ENCODE assay signal across 9 mouse cellular contexts in the genomic region with DNA sequence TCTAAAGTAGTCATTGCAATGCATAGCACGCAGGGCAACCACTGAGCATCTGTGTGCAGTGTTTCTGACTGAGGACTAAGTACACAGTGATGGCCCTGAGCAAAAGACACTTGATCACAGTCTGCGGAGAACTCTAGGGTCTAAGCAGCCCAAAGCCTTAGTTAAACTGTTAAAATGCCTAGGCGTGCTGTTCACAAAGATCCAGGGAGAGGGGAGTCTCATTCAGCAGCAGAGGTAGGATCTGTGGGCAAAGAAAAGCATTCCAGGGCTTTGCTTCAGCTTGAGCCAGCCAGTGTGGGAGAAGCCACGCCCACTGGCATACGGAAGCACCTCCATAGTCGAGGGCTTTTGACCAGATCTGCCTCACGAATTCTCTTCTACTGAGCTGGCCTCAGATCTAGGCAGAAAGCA. TPM values are rescaled to one million over a fixed set of nuclear protein-coding genes. Genes with fewer than 3 reads are reported as not detected.
DNase-seq lines count a peak whose midpoint lies in the region; ATAC-seq lines count a peak whose summit lies in the region.
"Had no signal": no experiment of that assay in that cellular context is flagged by ENCODE, and none has a peak within 500 bp of the region (broad histone marks: within the 10 kb centered on the region; RNA-seq: fewer than 3 reads in every experiment).

No protein-coding gene starts in this region.

- no peaks in the 10 kb centered on the region for H3K9me3 ChIP-seq in hindbrain, embryonic 16.5 days (ENCODE audit: control insufficient read depth, low read length)
- no peaks in the 10 kb centered on the region for H3K9me3 ChIP-seq in liver, embryonic 11.5 days (ENCODE audit: control insufficient read depth, low read length)
- no peaks in the 10 kb centered on the region for H3K9me3 ChIP-seq in neural tube, embryonic 11.5 days (ENCODE audit: control insufficient read depth, low read length)

- H3K36me3 ChIP-seq in hindbrain, embryonic 16.5 days (ENCODE audit: control insufficient read depth, insufficient read depth, low read length), result no peaks in the 10 kb centered on the region
- H3K36me3 ChIP-seq in liver, embryonic 11.5 days (ENCODE audit: control insufficient read depth, insufficient read depth, low read length), result no peaks in the 10 kb centered on the region
- no peaks in the 10 kb centered on the region for H3K36me3 ChIP-seq in neural tube, embryonic 11.5 days (ENCODE audit: control insufficient read depth, insufficient read depth, low read length)

- DNase-seq in adrenal gland, postnatal 10 days, result peak; percentile 22
- no peak for DNase-seq in adrenal gland, postnatal 25 days
- peak; percentile 49 for DNase-seq in embryo, embryonic 10.5 days (ENCODE audit: low spot score)
- DNase-seq in liver, embryonic 11.5 days (ENCODE audit: low spot score), result no peak
- peak; percentile 52 for DNase-seq in neural tube, embryonic 11.5 days (ENCODE audit: low spot score)
- DNase-seq in thymus, postnatal 25 days, result no peak

- 11% methylated on average over 7 of the region's 7 CpGs for WGBS in hindbrain, embryonic 16.5 days
- 30% methylated on average over 7 of the region's 7 CpGs for WGBS in liver, embryonic 11.5 days
- 22% methylated on average over 7 of the region's 7 CpGs for WGBS in neural tube, embryonic 11.5 days

- H3K9ac ChIP-seq in hindbrain, embryonic 16.5 days (ENCODE audit: low read depth, low read length), result peak overlapping the region; percentile 39
- H3K9ac ChIP-seq in liver, embryonic 11.5 days (ENCODE audit: low read depth, low read length), result no peak overlapping the region
- H3K9ac ChIP-seq in neural tube, embryonic 11.5 days (ENCODE audit: low read length), result peak overlapping the region; percentile 31; the same call in 1 of the 2 replicates

- H3K4me1 ChIP-seq in hindbrain, embryonic 16.5 days (ENCODE audit: control insufficient read depth, insufficient read depth, low read depth, low read length), result peaks cover 2% of the 10 kb centered on the region; the same call in 1 of the 2 replicates
- H3K4me1 ChIP-seq in liver, embryonic 11.5 days (replicated peaks; ENCODE audit: control insufficient read depth, insufficient read depth, low read length), result no peaks in the 10 kb centered on the region
- H3K4me1 ChIP-seq in neural tube, embryonic 11.5 days (ENCODE audit: control insufficient read depth, insufficient read depth, low read length), result peaks cover 5% of the 10 kb centered on the region; the same call in 1 of the 2 replicates

- no peak overlapping the region for H3K27ac ChIP-seq in hindbrain, embryonic 16.5 days (ENCODE audit: low read depth, low read length)
- no peak overlapping the region for H3K27ac ChIP-seq in liver, embryonic 11.5 days (ENCODE audit: low read depth, low read length)
- H3K27ac ChIP-seq in neural tube, embryonic 11.5 days (ENCODE audit: low read depth, low read length), result no peak overlapping the region
- H3K27ac ChIP-seq: macrophage had no signal

- ATAC-seq in hindbrain, embryonic 16.5 days, result peak; percentile 94
- ATAC-seq in liver, embryonic 11.5 days (replicated peaks; ENCODE audit: low FRiP score), result no peak
- peak; percentile 84 for ATAC-seq in neural tube, embryonic 11.5 days (ENCODE audit: insufficient read depth, low FRiP score, low TSS enrichment)
- ATAC-seq in inflammation-experienced regulatory T-cells, adult 6 months, result no peak

- peak overlapping the region; percentile 13 for H3K4me3 ChIP-seq in hindbrain, embryonic 16.5 days (ENCODE audit: low read length)
- no peak overlapping the region for H3K4me3 ChIP-seq in liver, embryonic 11.5 days (ENCODE audit: low read depth, low read length)
- no peak overlapping the region; the same call in 1 of the 2 replicates for H3K4me3 ChIP-seq in neural tube, embryonic 11.5 days (ENCODE audit: low read depth, low read length)

- H3K4me2 ChIP-seq in hindbrain, embryonic 16.5 days (ENCODE audit: low read length), result peak overlapping the region; percentile 42
- peak overlapping the region; percentile 45 for H3K4me2 ChIP-seq in liver, embryonic 11.5 days
- peak overlapping the region; percentile 22; the same call in 1 of the 2 replicates for H3K4me2 ChIP-seq in neural tube, embryonic 11.5 days (ENCODE audit: low read depth)

- no peaks in the 10 kb centered on the region for H3K27me3 ChIP-seq in hindbrain, embryonic 16.5 days (replicated peaks; ENCODE audit: control insufficient read depth, insufficient read depth, low read length)
- no peaks in the 10 kb centered on the region for H3K27me3 ChIP-seq in liver, embryonic 11.5 days (replicated peaks; ENCODE audit: control insufficient read depth, insufficient read depth, low read length)
- no peaks in the 10 kb centered on the region for H3K27me3 ChIP-seq in neural tube, embryonic 11.5 days (ENCODE audit: control insufficient read depth, insufficient read depth, low read length)

RNA-seq across cellular contexts. Expression of a gene that starts 19.7 kb away (rescaled TPM):
- total RNA-seq in adrenal gland, postnatal 10 days (2021), result not detected
- total RNA-seq in adrenal gland, postnatal 25 days (2021), result not detected in 2 replicates
- not detected in 2 replicates for polyA plus RNA-seq in hindbrain, embryonic 16.5 days (2015; fragmentation: Nextera tagmentation; extraction: Ambion mirVana)
- not detected in 2 replicates for polyA plus RNA-seq in liver, embryonic 11.5 days (2014; fragmentation: Nextera tagmentation; extraction: Ambion mirVana)
- polyA plus RNA-seq in neural tube, embryonic 11.5 days (2014; fragmentation: Nextera tagmentation; extraction: Ambion mirVana), result not detected in 2 replicates
- polyA plus RNA-seq in inflammation-experienced regulatory T-cells, adult 6 months (2017; shearing (Covaris generic)), result not detected
- polyA plus RNA-seq: macrophage had no signal

Comparison
In these comparisons a context has a peak if more than half of its experiments do, and no peak if none do; other contexts are left out.
1. DNase-seq: peak in adrenal gland, postnatal 10 days (single experiment), embryo, embryonic 10.5 days (single experiment) and neural tube, embryonic 11.5 days (single experiment); none in adrenal gland, postnatal 25 days (single experiment), liver, embryonic 11.5 days (single experiment) and thymus, postnatal 25 days (single experiment).
2. ATAC-seq: peak in hindbrain, embryonic 16.5 days (single experiment) and neural tube, embryonic 11.5 days (single experiment); none in liver, embryonic 11.5 days (single experiment) and inflammation-experienced regulatory T-cells, adult 6 months (single experiment).
3. Peak in every context shown above with its lines, with median percentiles within 50 percentile points of each other: H3K4me2 ChIP-seq.